Mouse (Mus musculus) MEL (cell line): Measurements from ENCODE around the gene Spdye4a. TPM values are rescaled to one million over a fixed set of nuclear protein-coding genes. Genes with fewer than 3 reads are reported as not detected.

ENCODE experiments used
- DNase-seq: peaks from one replicate; pipeline ENCODE4 v3.0.0; 2011; ENCODE audit warnings: low read depth, low spot score
- H3K27ac ChIP-seq: 2 replicates; pipeline ENCODE4 v1.5.1; 2012; ENCODE audit warnings: low read depth, mild to moderate bottlenecking, control low read depth, low read length, moderate library complexity; ENCODE audit not compliant: control insufficient read depth
- H3K27me3 ChIP-seq, 2 experiments: fragments of 150-350 bp in 1 of 2; sonication (generic) in 1 of 2; 2 replicates each; pipeline ENCODE4 v1.6.1; 2012; ENCODE audit warnings: low read length in 2 of 2, mild to moderate bottlenecking in 2 of 2, improper control_type of control experiment in 1 of 2, moderate library complexity in 1 of 2; ENCODE audit not compliant: insufficient read depth in 2 of 2, control insufficient read depth in 1 of 2
- H3K36me3 ChIP-seq, 2 experiments: 2 replicates each; pipeline ENCODE4 v1.6.1; 2012 to 2014; ENCODE audit warnings: low read length in 2 of 2, improper control_type of control experiment in 1 of 2, inconsistent platforms in 1 of 2, mild to moderate bottlenecking in 1 of 2; ENCODE audit not compliant: insufficient read depth in 2 of 2, control insufficient read depth in 1 of 2
- H3K4me1 ChIP-seq, 2 experiments: fragments of 150-350 bp in 1 of 2; sonication (generic) in 1 of 2; 2 replicates each; pipeline ENCODE4 v1.6.1; 2012; ENCODE audit warnings: low read length in 2 of 2, improper control_type of control experiment in 1 of 2, mild to moderate bottlenecking in 1 of 2; ENCODE audit not compliant: insufficient read depth in 2 of 2, control insufficient read depth in 1 of 2
- H3K4me3 ChIP-seq, 2 experiments: fragments of 150-350 bp in 1 of 2; sonication (generic) in 1 of 2; 2 replicates each; pipeline ENCODE4 v1.5.1; 2012; ENCODE audit warnings: low read depth in 2 of 2, low read length in 2 of 2, mild to moderate bottlenecking in 2 of 2, moderate library complexity in 2 of 2, control low read depth in 1 of 2, improper control_type of control experiment in 1 of 2; ENCODE audit not compliant: control insufficient read depth in 1 of 2, insufficient read depth in 1 of 2
- H3K79me2 ChIP-seq: 2 replicates; pipeline ENCODE4 v1.6.1; 2012; ENCODE audit warnings: mild to moderate bottlenecking, low read length, moderate library complexity; ENCODE audit not compliant: control insufficient read depth, poor library complexity, insufficient read depth
- H3K9ac ChIP-seq: 2 replicates; pipeline ENCODE4 v1.6.1; 2012; ENCODE audit warnings: low read depth, mild to moderate bottlenecking, control low read depth, low read length, moderate library complexity; ENCODE audit not compliant: control insufficient read depth, poor library complexity, severe bottlenecking
- H3K9me3 ChIP-seq: fragments of 150-350 bp; sonication (generic); replicated peaks from 2 replicates; pipeline ENCODE4 v1.6.1; 2012; ENCODE audit warnings: mild to moderate bottlenecking, low read length, improper control_type of control experiment, moderate library complexity; ENCODE audit not compliant: insufficient read depth
- BHLHE40 ChIP-seq: IDR thresholded peaks from 2 replicates; pipeline ENCODE4 v1.6.1; 2012; ENCODE audit warnings: low read depth, mild to moderate bottlenecking, inconsistent platforms, low read length, improper control_type of control experiment, borderline replicate concordance
- E2F4 ChIP-seq: IDR thresholded peaks from 2 replicates; pipeline ENCODE4 v1.6.1; 2011; ENCODE audit warnings: low read depth, low read length, improper control_type of control experiment, borderline replicate concordance
- GATA1 ChIP-seq: IDR thresholded peaks from 2 replicates; pipeline ENCODE4 v1.6.1; 2011; ENCODE audit warnings: low read depth, low read length, improper control_type of control experiment
- HCFC1 ChIP-seq: IDR thresholded peaks from 2 replicates; pipeline ENCODE4 v1.6.1; 2012; ENCODE audit warnings: low read depth, mild to moderate bottlenecking, inconsistent platforms, low read length, improper control_type of control experiment, moderate library complexity
- KAT2A ChIP-seq: conservative IDR thresholded peaks from 2 replicates; pipeline ENCODE4 v1.6.1; 2012; ENCODE audit warnings: low read depth, low read length, improper control_type of control experiment, inconsistent platforms
- MAFK ChIP-seq: IDR thresholded peaks from 2 replicates; pipeline ENCODE4 v1.6.1; 2011; ENCODE audit warnings: low read depth, mild to moderate bottlenecking, low read length, improper control_type of control experiment, borderline replicate concordance
- MEF2A ChIP-seq: IDR thresholded peaks from 2 replicates; pipeline ENCODE4 v1.6.1; 2014; ENCODE audit warnings: low read depth, mild to moderate bottlenecking, inconsistent platforms, low read length, improper control_type of control experiment; ENCODE audit not compliant: poor library complexity, insufficient replicate concordance, severe bottlenecking; ENCODE audit errors: extremely low read depth
- MYB ChIP-seq: IDR thresholded peaks from 2 replicates; pipeline ENCODE4 v1.6.1; 2011; ENCODE audit warnings: mild to moderate bottlenecking, low read depth, low read length, improper control_type of control experiment
- MYC ChIP-seq: IDR thresholded peaks from 2 replicates; pipeline ENCODE4 v1.6.1; 2011; ENCODE audit warnings: low read depth, mild to moderate bottlenecking, low read length, improper control_type of control experiment, moderate library complexity
- NELFE ChIP-seq: IDR thresholded peaks from 2 replicates; pipeline ENCODE4 v1.6.1; 2011; ENCODE audit warnings: low read depth, low read length, improper control_type of control experiment
- NRF1 ChIP-seq: IDR thresholded peaks from 2 replicates; pipeline ENCODE4 v1.6.1; 2014; ENCODE audit warnings: low read depth, mild to moderate bottlenecking, inconsistent platforms, low read length, improper control_type of control experiment, moderate library complexity; ENCODE audit not compliant: poor library complexity, insufficient read depth, severe bottlenecking
- POLR2AphosphoS2 ChIP-seq: IDR thresholded peaks from 2 replicates; pipeline ENCODE4 v1.6.1; 2011; ENCODE audit warnings: low read length, improper control_type of control experiment
- POLR2AphosphoS5 ChIP-seq: IDR thresholded peaks from 2 replicates; pipeline ENCODE4 v1.6.1; 2012; ENCODE audit warnings: low read depth, borderline replicate concordance, mild to moderate bottlenecking, inconsistent platforms, low read length, moderate library complexity, mixed read lengths
- TAL1 ChIP-seq: IDR thresholded peaks from 2 replicates; pipeline ENCODE4 v1.6.1; 2012; ENCODE audit warnings: mild to moderate bottlenecking, inconsistent platforms, low read length, moderate library complexity, mixed read lengths
- ZMIZ1 ChIP-seq: IDR thresholded peaks from 2 replicates; pipeline ENCODE4 v1.6.1; 2012; ENCODE audit warnings: low read depth, mild to moderate bottlenecking, inconsistent platforms, low read length, improper control_type of control experiment, moderate library complexity
- polyA plus RNA-seq, 2 experiments: library from polyadenylated mRNA; stranded (reverse) in 1 of 2; unstranded in 1 of 2; fragments of >175 nt in 1 of 2; fragments of >200 nt in 1 of 2; gene quantifications; 2 replicates each; pipeline versions ENCODE4 v1.2.1 to v1.2.4; 2012; ENCODE audit warnings: low replicate concordance in 2 of 2, low read depth in 1 of 2; ENCODE audit not compliant: insufficient read length in 2 of 2, insufficient read depth in 1 of 2, missing spikeins in 1 of 2
- total RNA-seq: library from RNA; depleted of rRNA; stranded (reverse); fragments of 300-350 nt; gene quantifications from 2 replicates; pipeline ENCODE4 v1.2.3, GENCODE M21; 2012

The Spdye4a gene
- total and polyA plus RNA-seq, 3 experiments: not detected

GRCm38 (mm10) chr5:143264689-143265088, 38.0 kb upstream of the Spdye4a start:
- DNase-seq: no peak

GRCm38 (mm10) chr5:143261636-143262035, 34.9 kb upstream of the Spdye4a start:
- Histone ChIP-seq H3K4me1 (peaks cover 5 to 13% of the 10 kb centered on the region in 2 experiments), H3K27me3 (no peaks in the 10 kb centered on the region), H3K27ac (no peak overlapping the region), H3K36me3 (peaks cover 0 to 4% of the 10 kb centered on the region in 2 experiments; a peak in 1 of 4 replicates), H3K9me3 (no peaks in the 10 kb centered on the region), H3K9ac (no peak overlapping the region), H3K4me3 (no peak overlapping the region), H3K79me2 (no peaks in the 10 kb centered on the region)
- TF ChIP-seq ZMIZ1 (no peak), MYB (no peak), MYC (no peak), MAFK (no peak), TAL1 (no peak), HCFC1 (no peak)
- no peak for DNase-seq

More at GRCm38 (mm10) chr5:143264689-143265088, 38.0 kb upstream of the Spdye4a start:
- H3K9me3 ChIP-seq: no peaks in the 10 kb centered on the region
- H3K4me1 ChIP-seq: 0 out of 4 replicates have a peak, but pooled peaks cover 0 to under 1% of the 10 kb centered on the region in 2 experiments
- no peak overlapping the region for H3K27ac ChIP-seq
- H3K36me3 ChIP-seq: no peaks in the 10 kb centered on the region
- H3K79me2 ChIP-seq: peaks cover 3% of the 10 kb centered on the region; the same call in 1 of the 2 replicates
- H3K27me3 ChIP-seq: no peaks in the 10 kb centered on the region
- H3K9ac ChIP-seq: no peak overlapping the region
- H3K4me3 ChIP-seq: no peak overlapping the region
- TF ChIP-seq KAT2A (no peak), POLR2AphosphoS5 (no peak), GATA1 (no peak), E2F4 (no peak), MEF2A (no peak), MYC (no peak), NRF1 (no peak), POLR2AphosphoS2 (no peak), BHLHE40 (no peak), NELFE (no peak), ZMIZ1 (no peak)
